Mouse (Mus musculus) Muller cell, postnatal 12 days (primary cell): ENCODE measurements at regions not wholly inside any gene's neighbourhood (a gene's known extent, or its start where the extent isn't known, plus 50 kb on each side); places are given as distances from the start of the nearest gene placed in this dataset.

Experiments used
- DNase-seq: peaks from one replicate; pipeline ENCODE4 v3.0.0-alpha.2; 2015; ENCODE audit errors: inconsistent ontology term

- DNase-seq: no peak
Measured at GRCm38 (mm10) chr7:63811816-63812215, 104.8 kb upstream of the E030018B13Rik start.

GRCm38 (mm10) chr7:63815531-63815930, 101.1 kb upstream of the E030018B13Rik start:
- no peak for DNase-seq

GRCm38 (mm10) chr7:63816056-63816941, 100.4 kb upstream of the E030018B13Rik start:
- peak; percentile 79 for DNase-seq

GRCm38 (mm10) chr7:63817476-63817875, 99.2 kb upstream of the E030018B13Rik start:
- DNase-seq: no peak

GRCm38 (mm10) chr7:63818105-63818504, 98.6 kb upstream of the E030018B13Rik start:
- DNase-seq: no peak

GRCm38 (mm10) chr7:63820286-63820685, 96.4 kb upstream of the E030018B13Rik start:
- no peak for DNase-seq

GRCm38 (mm10) chr7:63822001-63822400, 94.7 kb upstream of the E030018B13Rik start:
- no peak for DNase-seq

GRCm38 (mm10) chr7:63824009-63824408, 92.6 kb upstream of the E030018B13Rik start:
- no peak for DNase-seq

- no peak for DNase-seq
Measured at GRCm38 (mm10) chr7:63829362-63829920, 87.2 kb upstream of the E030018B13Rik start.

- no peak for DNase-seq
Measured at GRCm38 (mm10) chr7:63833676-63834075, 83.0 kb upstream of the E030018B13Rik start.

- DNase-seq: no peak
Measured at GRCm38 (mm10) chr7:63835958-63836357, 80.7 kb upstream of the E030018B13Rik start.
